Mouse (Mus musculus): ENCODE measurements around the gene Scnn1a.

The Scnn1a gene

DNA sequence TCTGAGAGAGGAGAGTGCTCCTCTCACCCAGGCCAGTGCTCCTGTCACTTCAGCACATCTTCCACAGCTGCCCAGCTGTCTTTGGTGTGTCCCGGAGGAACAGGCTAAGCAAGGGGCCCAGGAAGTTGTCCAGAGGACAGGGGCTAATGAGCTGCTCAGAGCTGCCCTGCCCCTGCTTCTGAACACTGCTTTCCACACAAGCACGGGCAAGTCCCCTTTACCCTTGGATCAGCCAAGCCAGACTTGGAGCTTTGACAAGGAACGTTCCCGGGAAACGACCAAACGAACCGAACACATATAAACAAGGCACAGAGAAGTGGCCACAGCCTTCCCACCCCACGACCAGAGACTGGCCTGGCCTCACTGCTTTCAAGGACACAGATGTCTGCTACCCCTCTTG is 23.6 kb downstream of the Scnn1a start:
- peak; percentile 59 for DNase-seq

- DNase-seq: no peak
Measured at GRCm38 (mm10) chr6:125344866-125345265, 24.4 kb downstream of the Scnn1a start.

DNA sequence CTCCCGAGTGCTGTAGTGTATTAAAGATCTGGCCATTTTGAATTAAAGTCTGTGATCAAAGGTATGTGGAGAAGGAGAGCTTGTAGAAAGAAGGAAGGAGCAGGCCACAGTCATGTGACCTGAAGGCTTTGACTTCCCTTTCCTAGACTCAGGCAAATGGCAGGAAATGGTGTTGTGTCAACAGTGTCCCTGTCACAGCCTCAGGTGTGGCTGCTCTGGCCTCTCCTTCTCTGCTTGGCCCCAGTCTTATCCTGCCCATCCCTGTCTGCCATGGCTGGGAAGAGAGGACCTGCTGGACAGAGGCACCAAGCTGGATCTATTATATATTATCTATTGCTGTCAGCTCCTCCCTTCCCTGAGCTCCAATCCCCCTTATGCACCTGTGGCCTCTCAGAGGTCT is 25.2 kb downstream of the Scnn1a start:
- no peak for DNase-seq

GRCm38 (mm10) chr6:125346029-125346428 is 25.6 kb downstream of the Scnn1a start:
- peak; percentile 54 for DNase-seq

GRCm38 (mm10) chr6:125348721-125349574 is 28.5 kb downstream of the Scnn1a start, which contains the start of gene Tnfrsf1a:
Gene Tnfrsf1a, plus strand, starts transcription at chr6:125349362.
- no peak for DNase-seq

DNA sequence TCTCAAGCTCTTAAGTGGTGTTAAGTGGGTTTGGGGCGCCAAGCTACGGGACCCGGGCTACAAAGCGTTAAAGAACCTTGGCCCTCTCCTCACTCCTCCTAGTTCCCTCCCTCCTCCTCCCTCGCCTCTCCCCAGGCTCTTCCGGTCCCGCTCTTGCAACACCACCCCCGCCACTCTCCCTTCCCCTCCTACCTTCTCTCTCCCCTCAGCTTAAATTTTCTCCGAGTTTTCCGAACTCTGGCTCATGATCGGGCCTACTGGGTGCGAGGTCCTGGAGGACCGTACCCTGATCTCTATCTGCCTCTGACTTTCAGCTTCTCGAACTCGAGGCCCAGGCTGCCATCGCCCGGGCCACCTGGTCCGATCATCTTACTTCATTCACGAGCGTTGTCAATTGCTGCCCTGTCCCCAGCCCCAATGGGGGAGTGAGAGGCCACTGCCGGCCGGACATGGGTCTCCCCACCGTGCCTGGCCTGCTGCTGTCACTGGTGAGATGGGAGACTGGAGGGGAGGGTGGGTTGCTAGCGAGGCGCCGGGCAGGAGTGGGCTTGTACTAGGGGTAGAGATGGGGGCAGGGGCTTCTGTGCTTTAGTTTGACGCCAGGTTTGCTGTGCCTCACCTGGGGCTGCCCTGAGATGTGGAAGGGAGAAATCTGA is 29.2 kb downstream of the Scnn1a start:
- DNase-seq: peak; percentile 84

DNA sequence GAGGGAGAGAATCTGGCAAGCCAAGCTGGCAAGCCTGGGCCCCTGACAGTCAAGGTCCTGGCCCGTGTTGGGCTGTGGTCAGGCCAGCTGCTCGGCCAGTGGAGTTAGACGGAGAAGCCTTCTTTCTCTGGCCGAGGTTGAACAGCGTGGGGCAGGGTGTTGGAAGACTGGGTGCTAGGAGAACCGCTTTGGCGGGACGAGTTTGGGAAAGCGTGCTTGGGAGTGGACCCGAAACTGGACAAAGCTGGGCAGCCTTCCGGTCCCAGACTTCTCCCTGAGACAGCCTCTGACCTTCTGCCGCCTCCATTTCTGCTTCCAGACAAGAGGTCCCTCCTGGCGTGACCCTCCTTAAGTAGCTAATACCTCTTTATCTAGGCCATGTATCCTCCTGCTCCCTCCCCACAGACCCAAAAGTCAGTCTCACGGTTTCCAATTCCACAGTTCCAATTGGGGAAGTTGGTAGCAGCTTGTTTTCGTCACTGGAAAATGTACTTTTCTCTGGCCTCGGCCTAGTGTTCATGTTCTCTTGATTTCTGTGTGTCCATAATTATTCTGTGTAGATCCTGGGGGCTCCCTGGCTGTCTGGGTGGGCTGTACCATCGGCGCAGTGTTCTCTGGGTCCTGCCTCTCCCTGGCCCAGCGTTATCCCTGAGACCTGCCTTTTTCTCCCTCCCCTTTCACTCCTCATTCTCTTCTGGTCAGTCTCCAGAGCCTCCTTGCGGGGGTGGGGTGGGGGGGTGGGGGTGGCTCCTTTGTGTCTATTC is 30.0 kb downstream of the Scnn1a start:
- peak; percentile 56 for DNase-seq

GRCm38 (mm10) chr6:125350995-125351324 is 30.5 kb downstream of the Scnn1a start:
- DNase-seq: no peak

GRCm38 (mm10) chr6:125351368-125352045 is 31.0 kb downstream of the Scnn1a start:
- DNase-seq: peak; percentile 69

- no peak for DNase-seq
Measured at GRCm38 (mm10) chr6:125352046-125352384, 31.6 kb downstream of the Scnn1a start.

DNA sequence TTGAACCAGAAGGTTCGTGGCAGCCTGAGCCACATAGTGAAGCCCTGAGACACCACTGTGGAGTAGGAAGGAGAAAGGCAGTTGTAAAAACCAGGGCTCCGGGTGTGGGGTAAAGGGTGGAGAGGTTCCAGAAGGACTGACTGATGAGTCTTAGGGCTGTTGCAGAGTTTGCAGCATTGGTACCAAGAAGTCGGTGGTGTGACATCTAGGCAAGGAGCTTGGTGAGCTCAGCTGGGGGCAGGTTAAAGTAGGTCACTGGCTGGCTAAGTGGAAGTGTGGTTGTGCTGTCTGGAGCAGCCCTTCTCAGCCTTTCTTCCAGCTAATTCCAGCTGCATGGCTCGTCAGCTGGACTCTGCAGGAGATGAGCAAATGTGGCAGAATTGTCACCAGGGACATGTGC is 32.4 kb downstream of the Scnn1a start:
- DNase-seq: no peak

GRCm38 (mm10) chr6:125353221-125353620 is 32.8 kb downstream of the Scnn1a start:
- no peak for DNase-seq

DNA sequence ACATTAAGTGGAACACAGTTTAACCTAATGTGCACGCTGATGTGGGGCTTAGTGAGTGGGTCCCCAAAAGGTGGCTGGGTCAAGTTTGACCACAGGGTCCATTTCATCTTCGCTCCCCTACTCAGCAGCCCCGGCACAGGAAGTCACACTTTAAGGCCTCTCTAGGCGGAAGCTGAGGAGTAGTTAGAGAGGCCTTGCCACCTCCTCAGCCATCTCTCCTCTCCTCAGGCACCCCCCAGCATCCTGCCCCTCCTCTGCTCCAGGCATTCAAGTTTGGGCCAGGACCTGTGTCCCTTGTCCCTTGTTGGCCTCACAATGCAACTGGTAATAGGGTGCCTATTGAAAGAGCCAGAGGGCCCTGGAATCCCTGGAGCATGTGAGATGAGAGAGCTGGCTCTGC is 33.2 kb downstream of the Scnn1a start:
- no peak for DNase-seq

DNA sequence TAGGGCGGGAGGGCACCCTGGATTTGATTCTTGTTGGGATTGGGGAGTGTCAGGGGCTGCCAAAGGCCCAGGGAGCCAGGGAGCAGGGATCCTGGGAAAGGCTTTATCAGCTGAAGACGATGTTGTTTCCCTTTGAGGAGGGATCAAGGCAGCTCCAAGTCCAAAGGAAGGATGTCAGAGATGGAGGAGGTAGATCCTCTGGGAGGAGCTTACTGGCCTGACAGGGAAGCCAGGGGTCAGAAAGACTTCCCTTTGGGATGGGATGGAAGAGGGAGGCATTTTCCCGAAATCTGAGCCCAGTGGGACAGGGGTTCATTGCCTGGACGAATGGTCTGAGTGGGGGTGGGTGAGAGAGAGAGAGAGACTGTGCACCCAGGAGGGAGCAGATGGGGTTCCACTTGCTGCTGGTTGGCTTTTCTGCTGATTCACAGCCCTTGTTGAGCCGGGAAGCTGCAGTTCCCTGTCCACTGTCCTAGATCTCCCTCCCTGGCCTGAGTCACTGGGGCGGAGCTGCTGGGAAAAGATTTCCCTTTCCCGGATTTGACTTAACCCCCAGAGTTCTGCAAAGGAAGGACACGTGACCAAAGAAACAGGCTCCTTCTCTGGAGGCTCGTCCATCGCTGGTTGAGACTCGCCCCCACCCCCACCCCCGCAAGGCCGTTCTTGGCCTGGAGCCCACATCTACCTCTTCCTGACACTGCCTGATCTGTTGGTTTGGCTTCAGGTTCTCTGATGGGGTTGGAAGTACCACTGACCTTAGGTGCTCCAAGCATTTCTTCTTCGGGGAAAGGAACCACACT is 34.1 kb downstream of the Scnn1a start:
- peak; percentile 84 for DNase-seq

GRCm38 (mm10) chr6:125355197-125355741 is 34.8 kb downstream of the Scnn1a start:
- DNase-seq: no peak

DNA sequence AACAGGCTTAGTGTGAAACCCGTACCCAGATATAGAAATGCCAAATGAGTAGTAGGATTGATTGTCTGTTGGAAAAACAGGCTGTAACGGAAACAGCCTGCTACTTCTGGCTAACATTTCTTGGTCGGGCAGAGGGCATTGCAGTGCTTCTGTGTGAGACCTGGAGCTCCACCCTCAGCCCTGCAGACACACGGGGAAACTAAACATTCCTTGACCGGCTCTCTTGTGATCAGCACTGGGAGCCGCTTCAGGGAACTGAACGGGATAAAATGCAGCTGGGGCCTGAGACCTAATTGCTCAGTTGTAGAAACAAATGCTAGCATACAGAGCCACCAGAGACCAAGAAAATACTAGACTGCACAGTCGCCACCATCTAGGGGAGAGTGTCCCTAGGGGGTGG is 35.8 kb downstream of the Scnn1a start:
- DNase-seq: peak; percentile 62

GRCm38 (mm10) chr6:125357334-125357733 is 36.9 kb downstream of the Scnn1a start:
- DNase-seq: no peak

- no peak for DNase-seq
Measured at GRCm38 (mm10) chr6:125359999-125360398, 39.5 kb downstream of the Scnn1a start.

GRCm38 (mm10) chr6:125360846-125361245 is 40.4 kb downstream of the Scnn1a start:
- no peak for DNase-seq

GRCm38 (mm10) chr6:125361467-125362291 is 41.2 kb downstream of the Scnn1a start:
- DNase-seq: peak; percentile 70

- no peak for DNase-seq
Measured at GRCm38 (mm10) chr6:125363021-125363420, 42.6 kb downstream of the Scnn1a start.

Measured in kidney, postnatal 14 days (tissue).